Mouse (Mus musculus) kidney, postnatal 36 days (tissue): Measurements from ENCODE around the gene Arhgap30.

Experiments
- DNase-seq, 2 experiments: peaks; one replicate each; pipeline ENCODE4 v3.0.0; 2021 to 2022; ENCODE audit warnings: mixed read lengths in 2 of 2

The Arhgap30 gene

GRCm38 (mm10) chr1:171435288-171435814 is 46.6 kb downstream of the Arhgap30 start:
- DNase-seq: peak in 1 of 2 experiments; percentile 33

- no peak for DNase-seq
These were observed 47.2 kb downstream of the Arhgap30 start for GRCm38 (mm10) chr1:171435974-171436373.

- DNase-seq: peak; percentile 96 to 97
These were observed 48.7 kb downstream of the Arhgap30 start, which contains the start of gene F11r for GRCm38 (mm10) chr1:171437264-171438013. F11r (plus strand) TSS chr1:171437535.

GRCm38 (mm10) chr1:171438014-171438670 is 49.4 kb downstream of the Arhgap30 start:
- DNase-seq: peak; percentile 56 to 62

GRCm38 (mm10) chr1:171439072-171439471 is 50.3 kb downstream of the Arhgap30 start:
- peak in 1 of 2 experiments; percentile 57 for DNase-seq

- peak; percentile 88 to 93 for DNase-seq
These were observed 51.4 kb downstream of the Arhgap30 start for GRCm38 (mm10) chr1:171440025-171440725.

GRCm38 (mm10) chr1:171441466-171442412 is 53.0 kb downstream of the Arhgap30 start:
- DNase-seq: peak; percentile 63 to 71

- DNase-seq: peak; percentile 50 to 62
These were observed 53.6 kb downstream of the Arhgap30 start for GRCm38 (mm10) chr1:171442413-171442760.

- DNase-seq: no peak
These were observed 56.3 kb downstream of the Arhgap30 start for GRCm38 (mm10) chr1:171445050-171445449.

GRCm38 (mm10) chr1:171446854-171447253 is 58.1 kb downstream of the Arhgap30 start:
- no peak for DNase-seq

- DNase-seq: no peak
These were observed 58.9 kb downstream of the Arhgap30 start for GRCm38 (mm10) chr1:171447692-171448091.

GRCm38 (mm10) chr1:171450062-171450461 is 61.3 kb downstream of the Arhgap30 start:
- peak; percentile 48 to 68 for DNase-seq

- no peak for DNase-seq
These were observed 62.2 kb downstream of the Arhgap30 start for GRCm38 (mm10) chr1:171451001-171451400.

- DNase-seq: no peak
These were observed 63.8 kb downstream of the Arhgap30 start for GRCm38 (mm10) chr1:171452522-171452921.

GRCm38 (mm10) chr1:171452923-171453322 is 64.2 kb downstream of the Arhgap30 start:
- DNase-seq: peak in 1 of 2 experiments; percentile 21

- no peak for DNase-seq
These were observed 66.2 kb downstream of the Arhgap30 start for GRCm38 (mm10) chr1:171454926-171455325.

GRCm38 (mm10) chr1:171457568-171457967 is 68.8 kb downstream of the Arhgap30 start:
- DNase-seq: no peak

- peak; percentile 56 to 63 for DNase-seq
These were observed 71.0 kb downstream of the Arhgap30 start for GRCm38 (mm10) chr1:171459791-171460190.
